Mouse (Mus musculus): ENCODE measurements around the gene Atp2b1.

DNA sequence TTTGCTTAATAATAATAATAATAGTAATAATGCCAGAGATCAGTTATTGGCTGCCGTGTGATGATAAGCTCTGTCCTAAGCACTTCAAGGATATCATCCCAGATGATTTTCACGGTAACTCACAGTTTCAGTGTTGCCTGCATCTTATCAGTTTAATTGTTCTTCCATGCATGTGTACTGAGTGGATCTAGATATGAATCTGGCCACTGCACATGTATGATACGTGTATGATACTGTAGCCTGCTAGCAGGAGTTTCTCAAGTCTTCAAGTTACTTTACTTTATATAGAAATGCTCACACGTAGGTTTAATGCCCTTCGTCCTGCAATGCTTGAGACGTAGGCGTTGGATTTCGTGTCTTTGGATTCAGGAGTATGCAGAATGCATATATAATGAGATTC, 65.7 kb downstream of the Atp2b1 start:
- no peak for TF ChIP-seq MAFK (IDR thresholded peaks at IDR 0.05; ENCODE audit: insufficient read depth, low read depth, low read length)
- TF ChIP-seq HCFC1 (IDR thresholded peaks at IDR 0.05; ENCODE audit: borderline replicate concordance, insufficient read depth, low read length) = no peak
- no peak for TF ChIP-seq CHD2 (IDR thresholded peaks at IDR 0.05; ENCODE audit: low read depth, low read length)
- TF ChIP-seq ZNF384 (IDR thresholded peaks at IDR 0.05; ENCODE audit: low read depth, low read length) = no peak
- TF ChIP-seq ZC3H11A (IDR thresholded peaks at IDR 0.05; ENCODE audit: borderline replicate concordance, low read depth, low read length) = no peak

All from ES-E14 (cell line).